Mouse (Mus musculus): ENCODE results near the gene Appbp2. TPM values are rescaled to one million over a fixed set of nuclear protein-coding genes. Genes with fewer than 3 reads are reported as not detected.
A peak's percentile ranks its signal among the peaks of the same experiment; 100 is the strongest.

Appbp2 gene
- polyA plus RNA-seq, 1 experiment from 2014 or later = 55.3 TPM

- H3K4me1 ChIP-seq = no peaks in the 10 kb centered on the region
- H3K27ac ChIP-seq = no peak overlapping the region
- H3K9ac ChIP-seq = no peak overlapping the region
- WGBS = 94% methylated on average over 3 of the region's 3 CpGs
- no peaks in the 10 kb centered on the region for H3K27me3 ChIP-seq
- H3K4me2 ChIP-seq (replicated peaks) = no peak overlapping the region
- no peak overlapping the region for H3K4me3 ChIP-seq
- ATAC-seq (ENCODE audit: low FRiP score) = no peak
- peaks cover 54% of the 10 kb centered on the region for H3K36me3 ChIP-seq
- H3K9me3 ChIP-seq (replicated peaks) = no peaks in the 10 kb centered on the region
Observed at GRCm38 (mm10) chr11:85214679-85215078, 20.3 kb downstream of the Appbp2 start.

- ATAC-seq (ENCODE audit: low FRiP score) = no peak
- H3K27ac ChIP-seq = no peak overlapping the region
- H3K4me2 ChIP-seq (replicated peaks) = no peak overlapping the region
- 94% methylated on average over 2 of the region's 2 CpGs for WGBS
- H3K4me3 ChIP-seq = no peak overlapping the region
- no peaks in the 10 kb centered on the region for H3K4me1 ChIP-seq
- H3K27me3 ChIP-seq = no peaks in the 10 kb centered on the region
- no peaks in the 10 kb centered on the region for H3K9me3 ChIP-seq (replicated peaks)
- peaks cover 68% of the 10 kb centered on the region for H3K36me3 ChIP-seq
- no peak overlapping the region for H3K9ac ChIP-seq
Observed at GRCm38 (mm10) chr11:85213215-85213614, 21.7 kb downstream of the Appbp2 start.

- no peak overlapping the region for H3K4me3 ChIP-seq
- no peak for ATAC-seq (ENCODE audit: low FRiP score)
- WGBS = 97% methylated on average over 2 of the region's 2 CpGs
- H3K4me1 ChIP-seq = no peaks in the 10 kb centered on the region
- H3K27me3 ChIP-seq = no peaks in the 10 kb centered on the region
- no peak overlapping the region for H3K4me2 ChIP-seq (replicated peaks)
- H3K9me3 ChIP-seq (replicated peaks) = no peaks in the 10 kb centered on the region
- H3K36me3 ChIP-seq = peaks cover 79% of the 10 kb centered on the region
- no peak overlapping the region for H3K27ac ChIP-seq
- H3K9ac ChIP-seq = no peak overlapping the region
Observed at GRCm38 (mm10) chr11:85211151-85211550, 23.8 kb downstream of the Appbp2 start.

- Histone ChIP-seq H3K4me2 (replicated peaks) (no peak overlapping the region), H3K27ac (no peak overlapping the region), H3K27me3 (no peaks in the 10 kb centered on the region), H3K9ac (no peak overlapping the region), H3K36me3 (peaks cover 70% of the 10 kb centered on the region), H3K4me1 (no peaks in the 10 kb centered on the region), H3K9me3 (replicated peaks) (no peaks in the 10 kb centered on the region), H3K4me3 (no peak overlapping the region)
- ATAC-seq (ENCODE audit: low FRiP score) = no peak
Observed at GRCm38 (mm10) chr11:85206231-85206630, 28.7 kb downstream of the Appbp2 start.

GRCm38 (mm10) chr11:85198906-85199305 lies 36.0 kb downstream of the Appbp2 start:
- Histone ChIP-seq H3K27me3 (no peaks in the 10 kb centered on the region), H3K4me2 (replicated peaks) (no peak overlapping the region), H3K27ac (no peak overlapping the region), H3K9me3 (replicated peaks) (no peaks in the 10 kb centered on the region), H3K4me3 (no peak overlapping the region), H3K4me1 (no peaks in the 10 kb centered on the region), H3K36me3 (peaks cover 83% of the 10 kb centered on the region), H3K9ac (no peak overlapping the region)
- 90% methylated on average over 2 of the region's 2 CpGs for WGBS
- ATAC-seq (ENCODE audit: low FRiP score) = no peak

GRCm38 (mm10) chr11:85196046-85196445 lies 38.9 kb downstream of the Appbp2 start:
- H3K4me2 ChIP-seq (replicated peaks) = no peak overlapping the region
- no peak overlapping the region for H3K9ac ChIP-seq
- ATAC-seq (ENCODE audit: low FRiP score) = no peak
- peaks cover 83% of the 10 kb centered on the region for H3K36me3 ChIP-seq
- no peaks in the 10 kb centered on the region for H3K27me3 ChIP-seq
- H3K4me3 ChIP-seq = no peak overlapping the region
- 94% methylated on average over 9 of the region's 9 CpGs for WGBS
- H3K9me3 ChIP-seq (replicated peaks) = no peaks in the 10 kb centered on the region
- H3K27ac ChIP-seq = no peak overlapping the region
- H3K4me1 ChIP-seq = no peaks in the 10 kb centered on the region

- Histone ChIP-seq H3K36me3 (peaks cover 76% of the 10 kb centered on the region), H3K9me3 (replicated peaks) (no peaks in the 10 kb centered on the region), H3K4me3 (no peak overlapping the region), H3K27ac (no peak overlapping the region), H3K4me1 (no peaks in the 10 kb centered on the region), H3K4me2 (replicated peaks) (no peak overlapping the region), H3K27me3 (no peaks in the 10 kb centered on the region), H3K9ac (no peak overlapping the region)
- 96% methylated on average over 11 of the region's 11 CpGs for WGBS
- ATAC-seq (ENCODE audit: low FRiP score) = no peak
Observed at GRCm38 (mm10) chr11:85194206-85194605, 40.7 kb downstream of the Appbp2 start.

- 94% methylated on average over 12 of the region's 12 CpGs for WGBS
- H3K9ac ChIP-seq = no peak overlapping the region
- no peak overlapping the region for H3K27ac ChIP-seq
- no peak for ATAC-seq (ENCODE audit: low FRiP score)
- no peaks in the 10 kb centered on the region for H3K9me3 ChIP-seq (replicated peaks)
- no peak overlapping the region for H3K4me3 ChIP-seq
- no peaks in the 10 kb centered on the region for H3K27me3 ChIP-seq
- H3K4me1 ChIP-seq = no peaks in the 10 kb centered on the region
- H3K4me2 ChIP-seq (replicated peaks) = no peak overlapping the region
- H3K36me3 ChIP-seq = peaks cover 52% of the 10 kb centered on the region
Observed at GRCm38 (mm10) chr11:85190741-85191140, 44.2 kb downstream of the Appbp2 start.

GRCm38 (mm10) chr11:85189110-85189509 lies 45.8 kb downstream of the Appbp2 start:
- no peak for ATAC-seq (ENCODE audit: low FRiP score)
- H3K27me3 ChIP-seq = no peaks in the 10 kb centered on the region
- H3K4me3 ChIP-seq = no peak overlapping the region
- H3K27ac ChIP-seq = no peak overlapping the region
- no peaks in the 10 kb centered on the region for H3K9me3 ChIP-seq (replicated peaks)
- no peak overlapping the region for H3K4me2 ChIP-seq (replicated peaks)
- peaks cover 36% of the 10 kb centered on the region for H3K36me3 ChIP-seq
- H3K4me1 ChIP-seq = no peaks in the 10 kb centered on the region
- WGBS = 95% methylated on average over 4 of the region's 4 CpGs
- H3K9ac ChIP-seq = no peak overlapping the region

- WGBS = 88% methylated on average over 6 of the region's 6 CpGs
- Histone ChIP-seq H3K9ac (no peak overlapping the region), H3K4me3 (no peak overlapping the region), H3K27me3 (no peaks in the 10 kb centered on the region), H3K27ac (no peak overlapping the region), H3K4me2 (replicated peaks) (no peak overlapping the region), H3K9me3 (replicated peaks) (no peaks in the 10 kb centered on the region), H3K36me3 (peaks cover 9% of the 10 kb centered on the region; the same call in 1 of the 2 replicates), H3K4me1 (0 out of 2 replicates have a peak, but pooled peaks cover 8% of the 10 kb centered on the region)
- no peak for ATAC-seq (ENCODE audit: low FRiP score)
Observed at GRCm38 (mm10) chr11:85184839-85185238, 50.1 kb downstream of the Appbp2 start.

- H3K4me2 ChIP-seq (replicated peaks) = no peak overlapping the region
- WGBS = 66% methylated on average over 5 of the region's 5 CpGs
- H3K27me3 ChIP-seq = no peaks in the 10 kb centered on the region
- no peak overlapping the region for H3K9ac ChIP-seq
- H3K4me1 ChIP-seq = 0 out of 2 replicates have a peak, but pooled peaks cover 8% of the 10 kb centered on the region
- peaks cover 2% of the 10 kb centered on the region; the same call in 1 of the 2 replicates for H3K36me3 ChIP-seq
- no peak overlapping the region for H3K4me3 ChIP-seq
- H3K9me3 ChIP-seq (replicated peaks) = no peaks in the 10 kb centered on the region
- no peak overlapping the region for H3K27ac ChIP-seq
- ATAC-seq (ENCODE audit: low FRiP score) = no peak
Observed at GRCm38 (mm10) chr11:85184082-85184481, 50.8 kb downstream of the Appbp2 start.

- H3K9me3 ChIP-seq (replicated peaks) = no peaks in the 10 kb centered on the region
- 0 out of 2 replicates have a peak, but pooled peaks cover 8% of the 10 kb centered on the region for H3K4me1 ChIP-seq
- no peaks in the 10 kb centered on the region for H3K36me3 ChIP-seq
- 28% methylated on average over 13 of the region's 13 CpGs for WGBS
- H3K4me3 ChIP-seq = peak overlapping the region; percentile 36
- peak overlapping the region; percentile 44; the same call in 1 of the 2 replicates for H3K27ac ChIP-seq
- no peaks in the 10 kb centered on the region for H3K27me3 ChIP-seq
- peak overlapping the region; percentile 51 for H3K4me2 ChIP-seq (replicated peaks)
- peak overlapping the region; percentile 54 for H3K9ac ChIP-seq
- ATAC-seq (ENCODE audit: low FRiP score) = peak; percentile 46
Observed at GRCm38 (mm10) chr11:85183284-85183779, 51.6 kb downstream of the Appbp2 start.

GRCm38 (mm10) chr11:85182617-85183283 lies 52.2 kb downstream of the Appbp2 start:
- H3K27me3 ChIP-seq = no peaks in the 10 kb centered on the region
- peak; percentile 95 for ATAC-seq (ENCODE audit: low FRiP score)
- WGBS = 8% methylated on average over 20 of the region's 20 CpGs
- no peaks in the 10 kb centered on the region for H3K9me3 ChIP-seq (replicated peaks)
- 0 out of 2 replicates have a peak, but pooled peaks cover 8% of the 10 kb centered on the region for H3K4me1 ChIP-seq
- peak overlapping the region; percentile 51 for H3K4me2 ChIP-seq (replicated peaks)
- H3K36me3 ChIP-seq = no peaks in the 10 kb centered on the region
- H3K4me3 ChIP-seq = peak overlapping the region; percentile 36
- peak overlapping the region; percentile 54 for H3K9ac ChIP-seq
- H3K27ac ChIP-seq = peak overlapping the region; percentile 44
